Mouse (Mus musculus) liver, embryonic 11.5 days (tissue): ENCODE results near the gene Olfr1502. TPM values are rescaled to one million over a fixed set of nuclear protein-coding genes. Genes with fewer than 3 reads are reported as not detected.
"Not testable (repeated sequence)": the region's sequence is repeated elsewhere in the genome, so short reads cannot be mapped to it uniquely, and the experiment has no call there.

Experiments used
- ATAC-seq: fragments of 200-750 bp; cut with Nextera tagmentation; replicated peaks from 2 replicates; pipeline ENCODE4 v1.8.0; 2017; ENCODE audit warnings: moderate number of reproducible peaks, mild to moderate bottlenecking, moderate TSS enrichment, moderate library complexity; ENCODE audit not compliant: low FRiP score
- DNase-seq: peaks from one replicate; pipeline ENCODE4 v3.0.0-alpha.2; 2017; ENCODE audit warnings: low spot score
- H3K27ac ChIP-seq: fragments of 300-500 bp; sonication (generic); 2 replicates; pipeline ENCODE4 v1.5.1; 2014; ENCODE audit warnings: mild to moderate bottlenecking, low read depth, low read length, control low read depth
- H3K27me3 ChIP-seq: fragments of 300-500 bp; sonication (generic); replicated peaks from 2 replicates; pipeline ENCODE4 v1.6.1; 2014; ENCODE audit warnings: low read length, mixed read lengths; ENCODE audit not compliant: control insufficient read depth, insufficient read depth
- H3K36me3 ChIP-seq: fragments of 300-500 bp; sonication (generic); 2 replicates; pipeline ENCODE4 v1.6.1; 2014; ENCODE audit warnings: mild to moderate bottlenecking, low read length, moderate library complexity, mixed read lengths; ENCODE audit not compliant: control insufficient read depth, insufficient read depth
- H3K4me1 ChIP-seq: fragments of 300-500 bp; sonication (generic); replicated peaks from 2 replicates; pipeline ENCODE4 v1.6.1; 2014; ENCODE audit warnings: low read length, mixed read lengths; ENCODE audit not compliant: control insufficient read depth, insufficient read depth
- H3K4me2 ChIP-seq: fragments of 300-500 bp; sonication (generic); 2 replicates; pipeline ENCODE4 v1.6.1; 2014; ENCODE audit warnings: mild to moderate bottlenecking, control low read depth, moderate library complexity
- H3K4me3 ChIP-seq: fragments of 300-500 bp; sonication (generic); 2 replicates; pipeline ENCODE4 v1.5.1; 2014; ENCODE audit warnings: low read depth, low read length, control low read depth
- H3K9ac ChIP-seq: fragments of 300-500 bp; sonication (generic); 2 replicates; pipeline ENCODE4 v1.6.1; 2014; ENCODE audit warnings: low read depth, low read length, control low read depth
- H3K9me3 ChIP-seq: fragments of 300-500 bp; sonication (generic); 2 replicates; pipeline ENCODE4 v1.6.1; 2016; ENCODE audit warnings: low read length, inconsistent platforms, mixed read lengths; ENCODE audit not compliant: control insufficient read depth
- WGBS: fragments of 180-500 bp; shearing (Covaris S2); extraction: QIAGEN DNeasy Blood & Tissue Kit; methylation state at CpG from one replicate; pipeline ENCODE4 v1.1.7; 2014; 5-methylcytosine and 5-hydroxymethylcytosine counted together
- polyA plus RNA-seq: library from polyadenylated mRNA; unstranded; fragments of >200 nt; fragmentation: Nextera tagmentation; extraction: Ambion mirVana; gene quantifications from 2 replicates; pipeline ENCODE4 v1.2.1, GENCODE M21; 2014

Olfr1502 gene
- polyA plus RNA-seq, result not detected in 2 replicates

- Histone ChIP-seq H3K4me3 (no peak within 1 kb of the TSS), H3K27ac (no peak within 1 kb of the TSS), H3K4me1 (no peaks in the 10 kb centered on the region), H3K9me3 (no peaks in the 10 kb centered on the region), H3K9ac (no peak within 1 kb of the TSS), H3K4me2 (no peak within 1 kb of the TSS), H3K36me3 (no peaks in the 10 kb centered on the region), H3K27me3 (no peaks in the 10 kb centered on the region)
- DNase-seq (no peak), ATAC-seq (no peak)
- 83% methylated on average over 1 of the region's 1 CpGs for WGBS
Measured at GRCm38 (mm10) chr19:13861495-13861894, at the start of gene Olfr1502. Gene Olfr1502 (plus strand): TSS chr19:13861795.

- ATAC-seq (no peak), DNase-seq (no peak)
- Histone ChIP-seq H3K9me3 (no peaks in the 10 kb centered on the region), H3K27ac (no peak overlapping the region), H3K27me3 (no peaks in the 10 kb centered on the region), H3K9ac (no peak overlapping the region), H3K36me3 (no peaks in the 10 kb centered on the region), H3K4me3 (no peak overlapping the region), H3K4me1 (no peaks in the 10 kb centered on the region), H3K4me2 (no peak overlapping the region)
- WGBS, result 50% methylated on average over 2 of the region's 2 CpGs
Measured at GRCm38 (mm10) chr19:13812823-13813222, 48.8 kb upstream of the Olfr1502 start.

- 35% methylated on average over 5 of the region's 5 CpGs for WGBS
- no peak for DNase-seq
Measured at GRCm38 (mm10) chr19:13818827-13819226, 42.8 kb upstream of the Olfr1502 start.

GRCm38 (mm10) chr19:13819347-13819746, 42.2 kb upstream of the Olfr1502 start, which contains the start of gene Olfr1499:
Gene Olfr1499 (minus strand): TSS chr19:13819447.
- H3K9me3 ChIP-seq, result no peaks in the 10 kb centered on the region
- ATAC-seq, result no peak
- no peak within 1 kb of the TSS for H3K9ac ChIP-seq
- H3K4me2 ChIP-seq, result no peak within 1 kb of the TSS
- no peaks in the 10 kb centered on the region for H3K4me1 ChIP-seq
- no peak for DNase-seq
- no peak within 1 kb of the TSS for H3K4me3 ChIP-seq
- no peaks in the 10 kb centered on the region for H3K27me3 ChIP-seq
- no peaks in the 10 kb centered on the region for H3K36me3 ChIP-seq
- H3K27ac ChIP-seq, result no peak within 1 kb of the TSS

More at GRCm38 (mm10) chr19:13818827-13819226, 42.8 kb upstream of the Olfr1502 start:
- Histone ChIP-seq H3K4me1 (no peaks in the 10 kb centered on the region), H3K4me2 (no peak overlapping the region), H3K36me3 (no peaks in the 10 kb centered on the region), H3K27ac (no peak overlapping the region), H3K9ac (no peak overlapping the region), H3K9me3 (no peaks in the 10 kb centered on the region), H3K27me3 (no peaks in the 10 kb centered on the region), H3K4me3 (no peak overlapping the region)
- no peak for ATAC-seq

- no peaks in the 10 kb centered on the region for H3K4me1 ChIP-seq
Measured at GRCm38 (mm10) chr19:13820847-13821246, 40.7 kb upstream of the Olfr1502 start.

GRCm38 (mm10) chr19:13828447-13828846, 33.1 kb upstream of the Olfr1502 start:
- H3K4me1 ChIP-seq, result no peaks in the 10 kb centered on the region
- H3K27ac ChIP-seq, result no peak overlapping the region
- no peak overlapping the region for H3K9ac ChIP-seq
- 77% methylated on average over 3 of the region's 3 CpGs for WGBS
- no peaks in the 10 kb centered on the region for H3K9me3 ChIP-seq
- no peaks in the 10 kb centered on the region for H3K36me3 ChIP-seq
- DNase-seq (no peak), ATAC-seq (no peak)
- no peaks in the 10 kb centered on the region for H3K27me3 ChIP-seq
- H3K4me3 ChIP-seq, result no peak overlapping the region
- H3K4me2 ChIP-seq, result no peak overlapping the region

More at GRCm38 (mm10) chr19:13820847-13821246, 40.7 kb upstream of the Olfr1502 start:
- DNase-seq (no peak), ATAC-seq (no peak)
- H3K9me3 ChIP-seq, result no peaks in the 10 kb centered on the region
- WGBS, result 39% methylated on average over 5 of the region's 5 CpGs
- no peak overlapping the region for H3K27ac ChIP-seq
- no peak overlapping the region for H3K4me3 ChIP-seq
- H3K9ac ChIP-seq, result no peak overlapping the region
- no peak overlapping the region for H3K4me2 ChIP-seq
- no peaks in the 10 kb centered on the region for H3K27me3 ChIP-seq
- H3K36me3 ChIP-seq, result no peaks in the 10 kb centered on the region

- Histone ChIP-seq H3K27me3 (no peaks in the 10 kb centered on the region), H3K4me3 (no peak within 1 kb of the TSS), H3K9ac (no peak within 1 kb of the TSS), H3K9me3 (no peaks in the 10 kb centered on the region), H3K27ac (no peak within 1 kb of the TSS), H3K36me3 (no peaks in the 10 kb centered on the region), H3K4me1 (no peaks in the 10 kb centered on the region), H3K4me2 (no peak within 1 kb of the TSS)
- DNase-seq (no peak), ATAC-seq (no peak)
Measured at GRCm38 (mm10) chr19:13830388-13830787, 31.2 kb upstream of the Olfr1502 start, which contains the start of gene Olfr1500. Gene Olfr1500 (minus strand): TSS chr19:13830488.

GRCm38 (mm10) chr19:13850592-13850991, 11.0 kb upstream of the Olfr1502 start, which contains the start of gene Olfr1501:
Gene Olfr1501 (minus strand): TSS chr19:13850692.
- not testable (repeated sequence) for ATAC-seq, H3K36me3 ChIP-seq, H3K27me3 ChIP-seq, H3K4me2 ChIP-seq, H3K4me1 ChIP-seq, DNase-seq, H3K4me3 ChIP-seq, H3K9me3 ChIP-seq, H3K27ac ChIP-seq, H3K9ac ChIP-seq

- H3K9ac ChIP-seq, result no peak within 1 kb of the TSS
Measured at GRCm38 (mm10) chr19:13897828-13898227, 36.2 kb downstream of the Olfr1502 start, which contains the start of gene Olfr1504. Gene Olfr1504 (minus strand): TSS chr19:13897928.

More at GRCm38 (mm10) chr19:13897828-13898227, 36.2 kb downstream of the Olfr1502 start, which contains the start of gene Olfr1504:
- no peaks in the 10 kb centered on the region for H3K4me1 ChIP-seq
- H3K4me3 ChIP-seq, result no peak within 1 kb of the TSS
- ATAC-seq (no peak), DNase-seq (no peak)
- H3K27ac ChIP-seq, result no peak within 1 kb of the TSS
- H3K27me3 ChIP-seq, result no peaks in the 10 kb centered on the region
- no peaks in the 10 kb centered on the region for H3K36me3 ChIP-seq
- no peak within 1 kb of the TSS for H3K4me2 ChIP-seq
- H3K9me3 ChIP-seq, result no peaks in the 10 kb centered on the region
- WGBS, result 60% methylated on average over 1 of the region's 1 CpGs
